Mouse (Mus musculus) megakaryocyte, adult 5-6 weeks (primary cell): Measurements from ENCODE around the gene Pgd. TPM values are rescaled to one million over a fixed set of nuclear protein-coding genes. Genes with fewer than 3 reads are reported as not detected.
A peak's percentile ranks its signal among the peaks of the same experiment; 100 is the strongest.
"Not testable (repeated sequence)": the region's sequence is repeated elsewhere in the genome, so short reads cannot be mapped to it uniquely, and the experiment has no call there.

Experiments
- ATAC-seq: 2 replicates; pipeline ENCODE4 v1.8.0; 2016; ENCODE audit warnings: mild to moderate bottlenecking, inconsistent platforms; ENCODE audit not compliant: poor library complexity, severe bottlenecking
- total RNA-seq, 2 experiments: library from RNA; stranded (forward) in 1 of 2; stranded (reverse) in 1 of 2; fragments of 153-499, 151-499 nt in 1 of 2; fragments of 221-1000, 200-1000 nt in 1 of 2; gene quantifications; 2 replicates each; pipeline versions ENCODE4 v1.2.3 to v1.2.4; 2015 to 2017

Gene Pgd
- total RNA-seq (2015) (163 and 175 TPM in 2 replicates), total RNA-seq (2017) (146 and 161 TPM in 2 replicates)

GRCm38 (mm10) chr4:149166215-149166946, at the start of gene Pgd:
TSS of gene Pgd (minus strand) at chr4:149166771.
- peak; percentile 86 for ATAC-seq

- ATAC-seq, result no peak
Measured at GRCm38 (mm10) chr4:149215982-149216381, 49.4 kb upstream of the Pgd start.

- no peak for ATAC-seq
Measured at GRCm38 (mm10) chr4:149215397-149215796, 48.8 kb upstream of the Pgd start.

- not testable (repeated sequence) for ATAC-seq
Measured at GRCm38 (mm10) chr4:149214468-149214867, 47.9 kb upstream of the Pgd start.

GRCm38 (mm10) chr4:149213466-149213865, 46.9 kb upstream of the Pgd start:
- ATAC-seq, result no peak

- not testable (repeated sequence) for ATAC-seq
Measured at GRCm38 (mm10) chr4:149211441-149211840, 44.9 kb upstream of the Pgd start.

- ATAC-seq, result no peak
Measured at GRCm38 (mm10) chr4:149202467-149202866, 35.9 kb upstream of the Pgd start.

- peak; percentile 94 for ATAC-seq
Measured at GRCm38 (mm10) chr4:149201110-149201509, 34.5 kb upstream of the Pgd start.

GRCm38 (mm10) chr4:149197180-149197579, 30.6 kb upstream of the Pgd start:
- no peak for ATAC-seq

GRCm38 (mm10) chr4:149191103-149191502, 24.5 kb upstream of the Pgd start:
- no peak for ATAC-seq

- no peak for ATAC-seq
Measured at GRCm38 (mm10) chr4:149188563-149188962, 22.0 kb upstream of the Pgd start.

- ATAC-seq, result peak; percentile 3; the same call in 1 of the 2 replicates
Measured at GRCm38 (mm10) chr4:149182755-149183154, 16.2 kb upstream of the Pgd start.

- peak; percentile 55 for ATAC-seq
Measured at GRCm38 (mm10) chr4:149182192-149182591, 15.6 kb upstream of the Pgd start.

- no peak for ATAC-seq
Measured at GRCm38 (mm10) chr4:149179573-149179972, 13.0 kb upstream of the Pgd start.

GRCm38 (mm10) chr4:149179160-149179559, 12.6 kb upstream of the Pgd start:
- ATAC-seq, result peak; percentile 28

GRCm38 (mm10) chr4:149178328-149178727, 11.8 kb upstream of the Pgd start:
- ATAC-seq, result no peak

- ATAC-seq, result no peak
Measured at GRCm38 (mm10) chr4:149177046-149177445, 10.5 kb upstream of the Pgd start.

GRCm38 (mm10) chr4:149176645-149177044, 10.1 kb upstream of the Pgd start:
- no peak for ATAC-seq

GRCm38 (mm10) chr4:149173661-149174060, 7.1 kb upstream of the Pgd start:
- peak; percentile 71 for ATAC-seq

- no peak for ATAC-seq
Measured at GRCm38 (mm10) chr4:149172666-149173065, 6.1 kb upstream of the Pgd start.

- no peak for ATAC-seq
Measured at GRCm38 (mm10) chr4:149172083-149172482, 5.5 kb upstream of the Pgd start.

- peak; percentile 58 for ATAC-seq
Measured at GRCm38 (mm10) chr4:149171581-149171981, 5.0 kb upstream of the Pgd start.
